Mouse (Mus musculus) thymus, postnatal 36 days (tissue): Measurements from ENCODE around the gene Notch2.

Experiments
- DNase-seq, 2 experiments: peaks; one replicate each; pipeline ENCODE4 v3.0.0; 2022; ENCODE audit warnings: mixed read lengths in 2 of 2

The Notch2 gene

GRCm38 (mm10) chr3:98053817-98054216, 40.5 kb downstream of the Notch2 start:
- no peak for DNase-seq

DNA sequence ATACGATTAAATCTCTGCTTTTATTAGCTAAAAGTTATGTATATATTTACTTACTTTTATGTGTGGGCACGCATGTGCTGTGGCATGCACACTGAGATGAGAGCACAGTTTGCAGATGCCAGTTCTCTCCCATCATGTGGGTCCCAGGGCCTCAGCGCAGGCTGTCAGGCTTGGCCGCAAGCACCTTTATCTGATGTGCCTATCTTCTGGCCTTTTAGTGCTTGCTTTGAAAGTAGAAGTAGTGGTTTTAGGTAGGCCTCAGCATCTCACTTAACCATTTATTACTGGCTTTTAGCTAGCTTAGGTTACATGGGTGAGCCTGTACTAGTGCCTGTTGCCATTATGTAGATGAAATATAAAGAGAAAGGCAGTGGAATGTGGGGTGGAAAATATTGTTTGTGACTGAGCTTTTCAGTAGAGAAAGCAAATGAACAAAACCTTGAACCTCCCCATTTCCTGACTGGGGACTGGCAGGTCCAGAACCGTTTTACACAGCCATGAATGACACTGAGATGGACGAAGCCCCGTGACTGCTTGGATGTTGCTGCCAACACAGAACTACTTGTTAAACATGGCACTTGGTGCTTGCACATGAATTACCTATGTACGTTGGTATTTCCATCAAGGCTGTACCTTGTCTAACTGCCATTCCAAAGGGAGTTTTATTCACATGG, 41.1 kb downstream of the Notch2 start:
- DNase-seq: no peak

GRCm38 (mm10) chr3:98055008-98055345, 41.6 kb downstream of the Notch2 start:
- no peak for DNase-seq

GRCm38 (mm10) chr3:98055808-98056728, 42.7 kb downstream of the Notch2 start:
- no peak for DNase-seq

- DNase-seq: no peak
Observed at GRCm38 (mm10) chr3:98056956-98057365, 43.6 kb downstream of the Notch2 start.

DNA sequence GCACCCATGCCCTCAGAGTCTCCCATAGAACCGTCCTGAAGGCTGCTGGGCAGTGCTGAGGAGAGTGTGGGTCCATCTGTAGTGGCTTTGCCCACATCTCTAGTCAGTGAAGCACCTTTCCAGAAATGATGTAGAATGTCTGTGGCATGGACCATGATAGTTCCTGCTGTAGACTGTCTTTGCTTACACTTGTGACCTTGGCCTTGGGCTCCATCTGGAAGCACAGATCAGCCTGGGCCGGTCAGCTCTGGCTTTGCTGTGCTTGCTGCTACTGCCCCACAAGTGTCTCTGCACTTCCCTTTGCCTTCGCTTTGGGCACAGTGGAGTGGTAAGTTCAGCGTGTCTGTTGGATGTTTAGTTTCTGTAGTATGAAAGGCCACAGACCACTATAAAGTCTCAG, 45.7 kb downstream of the Notch2 start:
- DNase-seq: no peak

GRCm38 (mm10) chr3:98060981-98061660, 47.8 kb downstream of the Notch2 start:
- no peak for DNase-seq

DNA sequence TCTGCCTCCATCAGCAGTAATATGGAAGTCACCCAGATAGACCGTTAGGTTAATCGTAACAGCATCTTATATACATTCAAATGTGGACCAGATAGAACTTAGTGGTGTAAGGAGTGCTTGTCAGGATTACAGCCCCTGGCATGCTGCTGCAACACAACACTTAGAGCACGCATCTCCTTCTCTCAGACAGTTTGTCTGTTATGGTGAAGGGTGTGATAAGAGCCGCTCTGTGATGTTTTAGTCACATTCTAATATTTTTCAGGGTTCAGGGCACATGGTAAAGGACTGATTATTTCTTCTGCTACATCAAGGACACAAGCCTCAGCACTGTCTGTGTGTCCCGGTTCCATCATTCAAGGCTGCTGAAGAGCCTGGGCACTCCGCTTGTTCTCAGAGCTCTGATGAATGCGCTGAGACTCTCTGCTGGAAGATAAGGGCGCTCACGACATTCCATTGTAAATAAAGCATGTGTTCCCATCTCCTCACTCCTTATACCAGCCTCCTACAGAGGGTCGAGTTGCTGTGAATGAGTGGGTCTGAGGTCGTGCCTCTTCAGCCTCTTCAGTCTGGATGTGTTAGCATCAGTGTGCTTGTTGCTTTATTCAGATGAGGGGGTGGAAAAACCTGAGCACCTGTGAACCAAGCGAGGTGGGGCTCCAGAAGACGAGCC, 48.5 kb downstream of the Notch2 start:
- no peak for DNase-seq

DNA sequence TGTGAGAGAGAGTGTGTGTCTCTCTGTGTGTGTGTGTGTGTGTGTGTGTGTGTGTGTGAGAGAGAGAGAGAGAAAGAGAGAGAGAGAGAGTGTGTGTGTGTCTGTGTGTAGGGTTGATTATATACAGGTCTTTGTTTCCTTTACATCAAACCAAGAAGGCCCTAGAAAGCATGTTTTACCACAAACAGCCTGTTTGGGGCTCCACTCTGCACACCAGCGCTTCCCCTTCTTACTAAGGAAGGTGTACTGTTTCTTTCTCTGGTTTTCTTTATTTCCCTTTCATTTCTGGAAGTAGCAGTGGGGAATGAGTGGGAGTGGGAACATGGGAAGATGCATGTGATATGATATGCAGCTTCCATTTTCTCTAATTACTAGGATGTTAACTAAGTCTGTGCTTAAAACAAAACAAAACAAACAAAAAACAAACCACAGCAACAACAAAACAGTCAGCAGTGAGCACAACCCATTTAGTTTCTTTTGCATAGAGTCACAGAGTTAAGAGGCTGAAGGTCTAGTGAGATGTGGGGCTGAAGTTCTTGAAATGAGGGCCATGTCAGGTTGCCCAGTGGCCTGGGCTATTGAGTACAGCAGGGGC, 49.4 kb downstream of the Notch2 start:
- no peak for DNase-seq

- no peak for DNase-seq
Observed at GRCm38 (mm10) chr3:98063186-98063771, 50.0 kb downstream of the Notch2 start.

DNA sequence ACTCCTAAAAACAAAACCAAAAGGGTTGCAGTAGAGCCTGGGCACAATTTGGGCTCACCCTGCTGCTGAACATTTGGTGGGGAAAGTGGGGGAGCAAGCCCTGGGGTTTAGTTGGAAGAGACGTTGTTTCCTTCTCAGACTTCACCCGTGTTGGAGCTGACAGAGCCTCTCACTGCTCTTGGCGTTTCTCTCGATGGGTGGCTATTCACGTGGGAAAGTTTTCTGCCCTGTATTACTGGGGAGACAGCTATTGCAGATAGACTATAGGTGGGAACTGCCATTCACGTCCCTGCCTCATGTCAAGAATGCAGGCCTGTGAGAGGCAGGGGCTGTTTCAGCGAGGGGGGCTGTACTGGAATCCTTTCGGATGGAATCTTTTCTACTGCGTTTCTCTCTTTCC, 50.5 kb downstream of the Notch2 start:
- DNase-seq: no peak

- no peak for DNase-seq
Observed at GRCm38 (mm10) chr3:98065004-98065403, 51.7 kb downstream of the Notch2 start.

- no peak for DNase-seq
Observed at GRCm38 (mm10) chr3:98066434-98066833, 53.1 kb downstream of the Notch2 start.

DNA sequence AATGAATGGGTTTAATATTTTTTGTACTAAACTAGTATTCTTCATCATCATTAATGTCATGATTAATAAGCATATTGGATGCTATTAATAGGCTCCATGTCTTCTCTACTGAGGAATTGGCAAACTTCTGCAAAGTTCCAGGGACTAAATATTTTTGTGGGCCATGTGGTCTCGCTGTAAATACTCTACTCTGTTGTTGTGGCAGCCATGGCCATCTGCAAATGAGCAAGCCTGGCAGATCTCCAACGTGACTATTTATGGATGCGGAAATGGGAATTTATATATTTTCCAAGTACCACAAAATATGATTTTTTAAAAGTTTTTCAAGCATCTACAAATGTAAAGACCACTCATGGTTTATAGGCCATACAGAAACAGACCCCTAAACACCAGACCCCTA, 54.1 kb downstream of the Notch2 start:
- no peak for DNase-seq

GRCm38 (mm10) chr3:98067852-98068491, 54.6 kb downstream of the Notch2 start:
- DNase-seq: no peak

- no peak for DNase-seq
Observed at GRCm38 (mm10) chr3:98069161-98069560, 55.8 kb downstream of the Notch2 start.

GRCm38 (mm10) chr3:98069856-98070255, 56.5 kb downstream of the Notch2 start:
- no peak for DNase-seq

GRCm38 (mm10) chr3:98072570-98072969, 59.2 kb downstream of the Notch2 start:
- no peak for DNase-seq

DNA sequence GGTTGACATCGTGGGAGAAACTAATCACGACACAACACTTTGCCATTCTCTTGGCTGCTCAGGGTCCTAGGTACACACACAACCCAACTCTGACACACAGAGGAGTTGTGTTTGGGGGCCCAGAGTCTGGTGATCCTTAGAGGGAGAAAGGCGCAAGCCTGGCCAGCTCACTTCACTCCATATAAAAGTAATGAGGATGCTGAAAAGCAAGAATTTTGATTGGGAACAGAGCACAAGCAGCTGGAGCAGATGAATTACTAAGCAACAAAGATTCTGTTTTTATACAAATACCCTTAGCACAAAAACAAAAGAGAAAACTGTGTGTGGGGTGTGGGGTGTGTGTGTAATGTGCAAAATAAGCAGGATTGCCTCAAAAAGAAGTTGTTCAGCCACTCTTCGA, 60.2 kb downstream of the Notch2 start:
- no peak for DNase-seq

DNA sequence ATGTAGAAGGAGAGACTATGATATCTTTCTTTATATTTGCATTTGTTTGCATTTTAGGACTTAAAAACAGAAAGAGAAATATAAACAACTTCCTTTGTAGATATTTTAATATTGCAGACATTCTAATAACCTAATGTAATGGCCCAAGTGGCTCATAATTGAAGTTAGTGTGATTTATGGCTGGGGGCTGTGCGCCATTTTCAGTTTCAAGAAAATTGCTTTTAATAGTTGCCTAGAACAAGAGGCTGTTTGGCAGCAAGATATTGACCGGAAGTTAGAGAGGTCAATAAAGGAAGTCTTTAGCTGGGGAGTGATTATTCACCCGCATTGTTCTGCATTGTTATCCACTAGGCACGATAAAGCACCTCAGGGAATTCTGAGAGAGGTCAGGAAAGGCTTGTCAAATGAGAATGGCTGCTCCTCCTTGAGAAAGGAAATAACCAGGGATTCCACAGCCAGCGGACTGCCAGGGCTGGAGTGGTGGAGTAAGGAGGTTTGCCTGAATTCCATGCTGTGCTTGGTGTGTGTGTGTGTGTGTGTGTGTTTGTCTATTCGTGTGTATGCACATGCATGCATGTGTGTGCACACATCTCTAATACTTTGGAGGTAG, 61.4 kb downstream of the Notch2 start:
- DNase-seq: no peak

- no peak for DNase-seq
Observed at GRCm38 (mm10) chr3:98077866-98078265, 64.5 kb downstream of the Notch2 start.
